Mouse (Mus musculus): ENCODE data around the gene Atxn7l3b. TPM values are rescaled to one million over a fixed set of nuclear protein-coding genes. Genes with fewer than 3 reads are reported as not detected.

Gene Atxn7l3b
- total and polyA plus RNA-seq, 3 experiments, result 33.9 to 88.8 (median 69.5) TPM

GRCm38 (mm10) chr10:112900243-112900642 lies 28.6 kb downstream of the Atxn7l3b start:
- no peaks in the 10 kb centered on the region; the same call in 1 of the 2 replicates for H3K4me1 ChIP-seq (ENCODE audit: insufficient read depth, low read depth, low read length)
- H3K4me3 ChIP-seq (ENCODE audit: low read depth, low read length), result no peak overlapping the region
- no peaks in the 10 kb centered on the region for H3K27me3 ChIP-seq (ENCODE audit: insufficient read depth, low read length)
- no peaks in the 10 kb centered on the region for H3K36me3 ChIP-seq (replicated peaks)
- no peak for ATAC-seq (ENCODE audit: extremely low read depth, insufficient number of reproducible peaks, low FRiP score, poor library complexity, severe bottlenecking)
- no peak for DNase-seq (ENCODE audit: low spot score)
- H3K9me3 ChIP-seq (replicated peaks), result no peaks in the 10 kb centered on the region
- TF ChIP-seq GATA1 (IDR thresholded peaks at IDR 0.05; ENCODE audit: borderline replicate concordance, low read length) (no peak), POLR2AphosphoS5 (IDR thresholded peaks at IDR 0.05; ENCODE audit: insufficient replicate concordance, low read depth, low read length) (no peak), CTCF (IDR thresholded peaks at IDR 0.05; ENCODE audit: low read depth, low read length) (no peak), GATA2 (IDR thresholded peaks at IDR 0.05; ENCODE audit: borderline replicate concordance, low read depth, low read length) (no peak), TAL1 (conservative IDR thresholded peaks at IDR 0.05; ENCODE audit: low read depth, low read length) (no peak)

GRCm38 (mm10) chr10:112899796-112900195 lies 29.0 kb downstream of the Atxn7l3b start:
- DNase-seq (ENCODE audit: low spot score) (no peak), ATAC-seq (ENCODE audit: extremely low read depth, insufficient number of reproducible peaks, low FRiP score, poor library complexity, severe bottlenecking) (no peak)
- Histone ChIP-seq H3K4me3 (ENCODE audit: low read depth, low read length) (no peak overlapping the region), H3K27me3 (ENCODE audit: insufficient read depth, low read length) (no peaks in the 10 kb centered on the region), H3K9me3 (replicated peaks) (no peaks in the 10 kb centered on the region), H3K36me3 (replicated peaks) (no peaks in the 10 kb centered on the region), H3K4me1 (ENCODE audit: insufficient read depth, low read depth, low read length) (no peaks in the 10 kb centered on the region; the same call in 1 of the 2 replicates)
- TF ChIP-seq POLR2AphosphoS5 (IDR thresholded peaks at IDR 0.05; ENCODE audit: insufficient replicate concordance, low read depth, low read length), result no peak
- no peak for TF ChIP-seq TAL1 (conservative IDR thresholded peaks at IDR 0.05; ENCODE audit: low read depth, low read length)
- TF ChIP-seq CTCF (IDR thresholded peaks at IDR 0.05; ENCODE audit: low read depth, low read length), result no peak
- no peak for TF ChIP-seq GATA2 (IDR thresholded peaks at IDR 0.05; ENCODE audit: borderline replicate concordance, low read depth, low read length)
- TF ChIP-seq GATA1 (IDR thresholded peaks at IDR 0.05; ENCODE audit: borderline replicate concordance, low read length), result no peak

GRCm38 (mm10) chr10:112896636-112897035 lies 32.2 kb downstream of the Atxn7l3b start:
- Histone ChIP-seq H3K4me3 (ENCODE audit: low read depth, low read length) (no peak overlapping the region), H3K36me3 (replicated peaks) (no peaks in the 10 kb centered on the region), H3K4me1 (ENCODE audit: insufficient read depth, low read depth, low read length) (no peaks in the 10 kb centered on the region; the same call in 1 of the 2 replicates), H3K27me3 (ENCODE audit: insufficient read depth, low read length) (no peaks in the 10 kb centered on the region), H3K9me3 (replicated peaks) (no peaks in the 10 kb centered on the region)
- TF ChIP-seq TAL1 (conservative IDR thresholded peaks at IDR 0.05; ENCODE audit: low read depth, low read length) (no peak), POLR2AphosphoS5 (IDR thresholded peaks at IDR 0.05; ENCODE audit: insufficient replicate concordance, low read depth, low read length) (no peak), GATA2 (IDR thresholded peaks at IDR 0.05; ENCODE audit: borderline replicate concordance, low read depth, low read length) (no peak), GATA1 (IDR thresholded peaks at IDR 0.05; ENCODE audit: borderline replicate concordance, low read length) (no peak), CTCF (IDR thresholded peaks at IDR 0.05; ENCODE audit: low read depth, low read length) (no peak)
- ATAC-seq (ENCODE audit: extremely low read depth, insufficient number of reproducible peaks, low FRiP score, poor library complexity, severe bottlenecking), result no peak
- DNase-seq (ENCODE audit: low spot score), result no peak

- Histone ChIP-seq H3K9me3 (replicated peaks) (no peaks in the 10 kb centered on the region), H3K27me3 (ENCODE audit: insufficient read depth, low read length) (no peaks in the 10 kb centered on the region), H3K4me1 (ENCODE audit: insufficient read depth, low read depth, low read length) (no peaks in the 10 kb centered on the region; the same call in 1 of the 2 replicates), H3K4me3 (ENCODE audit: low read depth, low read length) (no peak overlapping the region), H3K36me3 (replicated peaks) (no peaks in the 10 kb centered on the region)
- no peak for DNase-seq (ENCODE audit: low spot score)
- ATAC-seq (ENCODE audit: extremely low read depth, insufficient number of reproducible peaks, low FRiP score, poor library complexity, severe bottlenecking), result no peak
- no peak for TF ChIP-seq TAL1 (conservative IDR thresholded peaks at IDR 0.05; ENCODE audit: low read depth, low read length)
- no peak for TF ChIP-seq GATA2 (IDR thresholded peaks at IDR 0.05; ENCODE audit: borderline replicate concordance, low read depth, low read length)
- no peak for TF ChIP-seq POLR2AphosphoS5 (IDR thresholded peaks at IDR 0.05; ENCODE audit: insufficient replicate concordance, low read depth, low read length)
- no peak for TF ChIP-seq GATA1 (IDR thresholded peaks at IDR 0.05; ENCODE audit: borderline replicate concordance, low read length)
- no peak for TF ChIP-seq CTCF (IDR thresholded peaks at IDR 0.05; ENCODE audit: low read depth, low read length)
These were observed 35.1 kb downstream of the Atxn7l3b start for GRCm38 (mm10) chr10:112893622-112894252.

- H3K9me3 ChIP-seq (replicated peaks), result no peaks in the 10 kb centered on the region
- no peaks in the 10 kb centered on the region for H3K36me3 ChIP-seq (replicated peaks)
- no peaks in the 10 kb centered on the region for H3K27me3 ChIP-seq (ENCODE audit: insufficient read depth, low read length)
- H3K4me3 ChIP-seq (ENCODE audit: low read depth, low read length), result no peak overlapping the region
- TF ChIP-seq GATA1 (IDR thresholded peaks at IDR 0.05; ENCODE audit: borderline replicate concordance, low read length) (no peak), TAL1 (conservative IDR thresholded peaks at IDR 0.05; ENCODE audit: low read depth, low read length) (no peak), CTCF (IDR thresholded peaks at IDR 0.05; ENCODE audit: low read depth, low read length) (no peak), GATA2 (IDR thresholded peaks at IDR 0.05; ENCODE audit: borderline replicate concordance, low read depth, low read length) (no peak), POLR2AphosphoS5 (IDR thresholded peaks at IDR 0.05; ENCODE audit: insufficient replicate concordance, low read depth, low read length) (no peak)
- ATAC-seq (ENCODE audit: extremely low read depth, insufficient number of reproducible peaks, low FRiP score, poor library complexity, severe bottlenecking), result no peak
- no peaks in the 10 kb centered on the region; the same call in 1 of the 2 replicates for H3K4me1 ChIP-seq (ENCODE audit: insufficient read depth, low read depth, low read length)
- DNase-seq (ENCODE audit: low spot score), result no peak
These were observed 44.7 kb downstream of the Atxn7l3b start for GRCm38 (mm10) chr10:112884064-112884463.

GRCm38 (mm10) chr10:112883688-112884004 lies 45.2 kb downstream of the Atxn7l3b start:
- H3K9me3 ChIP-seq (replicated peaks), result no peaks in the 10 kb centered on the region
- H3K36me3 ChIP-seq (replicated peaks), result no peaks in the 10 kb centered on the region
- TF ChIP-seq GATA1 (IDR thresholded peaks at IDR 0.05; ENCODE audit: borderline replicate concordance, low read length) (no peak), GATA2 (IDR thresholded peaks at IDR 0.05; ENCODE audit: borderline replicate concordance, low read depth, low read length) (no peak), POLR2AphosphoS5 (IDR thresholded peaks at IDR 0.05; ENCODE audit: insufficient replicate concordance, low read depth, low read length) (no peak), CTCF (IDR thresholded peaks at IDR 0.05; ENCODE audit: low read depth, low read length) (no peak), TAL1 (conservative IDR thresholded peaks at IDR 0.05; ENCODE audit: low read depth, low read length) (no peak)
- no peak for DNase-seq (ENCODE audit: low spot score)
- no peaks in the 10 kb centered on the region; the same call in 1 of the 2 replicates for H3K4me1 ChIP-seq (ENCODE audit: insufficient read depth, low read depth, low read length)
- no peak overlapping the region for H3K4me3 ChIP-seq (ENCODE audit: low read depth, low read length)
- ATAC-seq (ENCODE audit: extremely low read depth, insufficient number of reproducible peaks, low FRiP score, poor library complexity, severe bottlenecking), result no peak
- no peaks in the 10 kb centered on the region for H3K27me3 ChIP-seq (ENCODE audit: insufficient read depth, low read length)
